Mouse (Mus musculus): Measurements from ENCODE around the gene Adgrl1. TPM values are rescaled to one million over a fixed set of nuclear protein-coding genes. Genes with fewer than 3 reads are reported as not detected.

Adgrl1 gene
- polyA plus RNA-seq (2017; shearing (Covaris generic)), result 10 to 100 TPM in 1 of 2 experiments, 1 to 10 TPM in 1; 7.8 to 15.3 TPM

DNA sequence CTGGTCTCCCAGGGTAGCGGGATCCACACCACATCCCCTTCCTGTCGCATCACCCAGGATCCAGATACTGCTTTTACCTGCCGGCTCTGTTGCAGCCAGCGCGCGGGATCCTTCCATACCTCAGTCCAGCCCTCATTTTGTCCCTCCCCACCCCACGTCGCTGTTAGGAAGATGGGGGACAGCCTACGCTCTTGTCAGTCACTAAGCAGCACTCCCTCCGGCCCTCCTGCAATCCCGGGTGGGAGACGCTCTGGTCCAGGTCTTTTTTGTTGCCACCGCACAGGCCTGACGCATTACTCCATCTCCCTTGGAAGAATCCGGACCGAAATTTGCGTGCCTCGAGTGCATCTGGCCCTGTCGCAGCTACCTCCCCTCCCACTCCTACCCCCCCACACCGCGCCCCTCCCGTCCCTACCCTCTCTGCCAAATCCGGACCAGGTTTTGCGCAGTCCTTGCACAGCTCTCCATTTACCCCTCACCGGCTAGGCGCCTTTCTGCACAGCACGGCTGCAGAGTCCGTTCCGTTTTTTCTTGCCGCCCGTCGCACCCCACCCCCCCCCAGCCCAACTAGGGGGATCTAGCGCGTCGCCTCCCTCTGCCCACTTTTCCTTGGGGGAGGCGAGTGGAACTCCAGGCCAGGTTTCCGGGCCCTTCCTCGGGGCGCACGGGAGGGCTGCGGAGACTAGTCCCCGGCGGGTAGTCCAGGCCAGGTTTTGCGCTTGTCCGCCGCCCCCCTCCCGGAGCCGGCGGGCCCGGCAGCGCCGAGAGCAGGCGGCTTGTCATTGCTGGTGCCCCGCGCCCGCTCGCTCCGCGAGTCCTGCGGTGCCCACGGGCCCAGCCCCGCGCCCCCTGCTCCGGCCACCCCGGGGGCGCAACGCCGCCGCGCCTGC lies at the start of gene Adgrl1:
Adgrl1 (plus strand) TSS at position 743 of the 890 bp plus-strand sequence.

DNA sequence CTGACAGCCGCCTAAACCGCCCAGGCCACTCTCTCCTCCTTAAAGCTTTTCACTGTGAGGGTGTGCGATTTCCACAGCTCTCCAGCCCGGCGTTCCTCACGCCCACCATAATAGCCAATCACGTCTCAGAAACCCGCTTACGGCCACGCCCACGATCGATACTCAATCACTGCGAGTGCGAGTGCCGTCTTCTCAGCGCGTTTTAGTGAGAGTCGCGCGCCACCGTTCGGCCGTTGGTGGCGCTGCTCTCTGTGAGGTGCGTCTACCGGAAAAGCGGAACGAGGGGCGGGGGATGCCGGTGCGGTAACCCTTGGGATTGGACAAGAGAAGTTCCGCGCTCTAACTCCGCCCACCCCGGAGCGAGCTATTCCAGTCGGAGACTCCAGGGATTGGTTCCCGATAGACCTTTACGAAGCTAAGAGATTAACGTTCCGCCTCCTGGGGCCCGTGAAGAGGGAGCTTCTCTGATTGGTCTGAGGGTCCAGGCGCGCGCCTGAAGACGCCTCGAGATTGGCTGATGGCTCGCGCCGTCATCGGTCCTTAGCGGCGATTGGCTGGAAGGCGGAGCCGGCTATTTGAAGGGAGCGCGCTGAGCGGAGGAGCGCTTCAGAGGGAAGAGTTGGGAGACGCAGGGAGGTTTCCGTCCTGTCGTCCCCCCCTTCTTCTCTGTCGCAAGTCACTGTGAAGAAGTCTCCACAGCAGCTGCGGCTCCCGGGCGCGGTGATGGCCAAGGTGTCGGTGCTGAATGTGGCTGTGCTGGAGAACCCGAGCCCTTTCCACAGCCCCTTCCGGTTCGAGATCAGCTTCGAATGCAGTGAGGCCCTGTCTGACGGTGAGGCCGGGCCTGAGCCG lies 55.4 kb downstream of the Adgrl1 start, which contains the start of the genes Gm10644 and Asf1b:
Gm10644 (minus strand) TSS at position 100 of the 852 bp plus-strand sequence.
Asf1b (plus strand) TSS at position 402 of the 852 bp plus-strand sequence.

DNA sequence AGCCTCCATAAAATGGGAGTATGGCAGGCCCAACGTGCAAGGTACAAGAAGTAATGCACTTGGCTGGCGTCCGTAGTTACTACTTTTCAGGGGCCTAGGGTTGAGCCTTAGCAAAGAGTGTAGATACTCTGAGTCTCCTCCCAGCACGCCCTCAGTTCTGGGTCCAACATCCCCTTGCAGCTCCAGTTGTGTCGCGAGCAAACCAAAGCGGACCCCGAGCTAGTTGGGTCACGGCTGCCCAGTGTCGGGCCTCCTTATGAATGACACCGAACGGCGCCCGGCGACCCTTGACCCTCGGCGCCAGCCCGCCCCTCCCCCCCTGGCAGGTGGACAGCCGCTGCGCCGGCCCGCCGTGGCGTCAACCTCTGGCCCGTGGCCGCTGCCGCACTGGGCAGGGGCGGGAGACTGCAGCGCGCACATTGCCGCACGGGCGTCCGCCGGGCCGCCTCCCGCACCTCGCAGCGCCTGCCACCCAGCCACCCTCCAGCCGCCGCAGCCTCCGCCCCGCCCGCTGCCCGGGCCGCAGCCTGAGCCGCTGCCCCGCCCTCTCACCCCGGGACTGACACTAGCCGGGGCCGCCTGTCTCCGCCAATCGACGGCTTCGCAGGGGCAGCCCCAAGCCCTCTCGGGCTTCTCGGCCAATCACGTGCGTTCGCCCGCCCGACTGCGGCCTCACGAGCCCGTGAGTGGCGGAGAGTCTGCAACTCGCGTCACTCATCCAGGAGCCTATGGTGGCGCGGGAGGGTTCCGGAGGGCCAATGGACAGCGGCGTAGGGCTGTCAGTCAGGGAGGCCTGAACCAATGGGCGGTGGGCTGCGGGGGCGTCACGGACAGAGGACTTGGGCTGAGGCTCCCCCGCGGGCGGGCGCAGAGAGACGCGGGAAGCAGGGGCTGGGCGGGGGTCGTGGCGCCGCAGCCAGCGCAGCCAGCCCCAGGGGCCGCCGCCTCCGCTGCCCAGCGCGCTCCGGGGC lies 72.5 kb downstream of the Adgrl1 start, which contains the start of gene Prkaca:
Prkaca (plus strand) TSS at position 844 of the 971 bp plus-strand sequence.

Other genes starting within 250 kb of the Adgrl1 start
- 10 to 100 TPM; 59.7 to 61.0 TPM for gene Gipc1, start 247.4 kb upstream of the Adgrl1 start, polyA plus RNA-seq (2017; shearing (Covaris generic))
- gene Ptger1, start 233.4 kb upstream of the Adgrl1 start, polyA plus RNA-seq (2017; shearing (Covaris generic)), result 1 to 10 TPM; 1.0 to 2.5 TPM
- gene Pkn1, start 200.9 kb upstream of the Adgrl1 start, polyA plus RNA-seq (2017; shearing (Covaris generic)), result 100 to 1,000 TPM; 122 to 172 TPM
- gene Ddx39, start 184.9 kb upstream of the Adgrl1 start, polyA plus RNA-seq (2017; shearing (Covaris generic)), result 100 to 1,000 TPM; 173 to 220 TPM
- 100 to 1,000 TPM; 251 to 404 TPM for gene Adgre5, start 158.8 kb upstream of the Adgrl1 start, polyA plus RNA-seq (2017; shearing (Covaris generic))
- gene Gm10644, start 55.1 kb downstream of the Adgrl1 start, polyA plus RNA-seq (2017; shearing (Covaris generic)), result under 1 TPM; 0.24 to 0.63 TPM
- 10 to 100 TPM; 40.2 to 42.2 TPM for gene Asf1b, start 55.4 kb downstream of the Adgrl1 start, polyA plus RNA-seq (2017; shearing (Covaris generic))
- 10 to 100 TPM; 54.6 to 58.2 TPM for gene Prkaca, start 72.9 kb downstream of the Adgrl1 start, polyA plus RNA-seq (2017; shearing (Covaris generic))
- gene Samd1, start 97.6 kb downstream of the Adgrl1 start, polyA plus RNA-seq (2017; shearing (Covaris generic)), result 10 to 100 TPM in 1 of 2 experiments, 1 to 10 TPM in 1; 9.1 to 11.7 TPM
- gene 1700067K01Rik, start 101.4 kb downstream of the Adgrl1 start, polyA plus RNA-seq (2017; shearing (Covaris generic)), result under 1 TPM; 0.12 to 0.36 TPM
- 1 to 10 TPM; 4.0 to 4.1 TPM for gene 2210011C24Rik, start 112.1 kb downstream of the Adgrl1 start, polyA plus RNA-seq (2017; shearing (Covaris generic))
- 10 to 100 TPM; 10.1 to 13.4 TPM for gene Palm3, start 121.4 kb downstream of the Adgrl1 start, polyA plus RNA-seq (2017; shearing (Covaris generic))
- gene Il27ra, start 142.5 kb downstream of the Adgrl1 start, polyA plus RNA-seq (2017; shearing (Covaris generic)), result 100 to 1,000 TPM; 260 to 302 TPM
- 100 to 1,000 TPM; 167 to 253 TPM for gene Rln3, start 144.9 kb downstream of the Adgrl1 start, polyA plus RNA-seq (2017; shearing (Covaris generic))
- gene Gm10643, start 165.0 kb downstream of the Adgrl1 start, polyA plus RNA-seq (2017; shearing (Covaris generic)), result 1 to 10 TPM; 1.8 to 2.1 TPM
- 10 to 100 TPM; 14.4 to 40.5 TPM for gene Rfx1, start 166.7 kb downstream of the Adgrl1 start, polyA plus RNA-seq (2017; shearing (Covaris generic))
- gene Dcaf15, start 204.7 kb downstream of the Adgrl1 start, polyA plus RNA-seq (2017; shearing (Covaris generic)), result 10 to 100 TPM; 32.6 to 41.2 TPM
- 10 to 100 TPM; 17.6 to 39.5 TPM for gene Podnl1, start 225.9 kb downstream of the Adgrl1 start, polyA plus RNA-seq (2017; shearing (Covaris generic))
- gene Cc2d1a, start 247.8 kb downstream of the Adgrl1 start, polyA plus RNA-seq (2017; shearing (Covaris generic)), result 10 to 100 TPM; 28.8 to 41.8 TPM
- 1 to 10 TPM in 1 of 2 experiments, under 1 TPM in 1; 0.31 to 1.4 TPM for gene 4930432K21Rik, start 247.9 kb downstream of the Adgrl1 start, polyA plus RNA-seq (2017; shearing (Covaris generic))

Data from activated CD4-positive, CD25-positive, alpha-beta regulatory T cell (primary cell).